26 mouse cellular contexts compared by ENCODE assay signal in genomic region chr5:137796606-137797005, GRCm38 (mm10). TPM values are rescaled to one million over a fixed set of nuclear protein-coding genes. Genes with fewer than 3 reads are reported as not detected.
DNase-seq lines count a peak whose midpoint lies in the region; ATAC-seq and TF ChIP-seq lines count a peak whose summit lies in the region.
"Had no signal": no experiment of that assay in that cellular context is flagged by ENCODE, and none has a peak within 500 bp of the region (broad histone marks: within the 10 kb centered on the region; RNA-seq: fewer than 3 reads in every experiment).

No protein-coding gene starts in this region.

- TF ChIP-seq CTCF in heart, postnatal 0 days (IDR thresholded peaks at IDR 0.05; ENCODE audit: low read depth) = no peak

- H3K4me1 ChIP-seq in heart, postnatal 0 days (ENCODE audit: control insufficient read depth, insufficient read depth) = no peaks in the 10 kb centered on the region
- H3K4me1 ChIP-seq in neural tube, embryonic 15.5 days = no peaks in the 10 kb centered on the region
- H3K4me1 ChIP-seq: embryonic facial prominence, embryonic 12.5 days; embryonic facial prominence, embryonic 15.5 days had no signal

- H3K9me3 ChIP-seq in heart, postnatal 0 days (replicated peaks; ENCODE audit: control insufficient read depth, low read length) = no peaks in the 10 kb centered on the region
- no peaks in the 10 kb centered on the region for H3K9me3 ChIP-seq in neural tube, embryonic 15.5 days (replicated peaks)
- H3K9me3 ChIP-seq: embryonic facial prominence, embryonic 12.5 days; embryonic facial prominence, embryonic 15.5 days had no signal

- no peaks in the 10 kb centered on the region for H3K27me3 ChIP-seq in heart, postnatal 0 days (ENCODE audit: control insufficient read depth, insufficient read depth, low read length)
- H3K27me3 ChIP-seq in neural tube, embryonic 15.5 days (replicated peaks) = no peaks in the 10 kb centered on the region
- H3K27me3 ChIP-seq: embryonic facial prominence, embryonic 12.5 days; embryonic facial prominence, embryonic 15.5 days had no signal

- no peaks in the 10 kb centered on the region for H3K36me3 ChIP-seq in heart, postnatal 0 days (replicated peaks; ENCODE audit: control insufficient read depth, insufficient read depth, low read length)
- no peaks in the 10 kb centered on the region for H3K36me3 ChIP-seq in neural tube, embryonic 15.5 days
- H3K36me3 ChIP-seq: embryonic facial prominence, embryonic 12.5 days; embryonic facial prominence, embryonic 15.5 days had no signal

- no peak for TF ChIP-seq EP300 in heart, postnatal 0 days (IDR thresholded peaks at IDR 0.05; ENCODE audit: low read depth)

- no peak for ATAC-seq in heart, postnatal 0 days (ENCODE audit: insufficient read depth, low read depth)
- ATAC-seq in granulocyte monocyte progenitor cell, adult 5-6 weeks (replicated peaks; ENCODE audit: poor library complexity, severe bottlenecking) = 0 out of 2 replicates have a peak, but pooled peaks have one; percentile 25
- no peak for ATAC-seq in neural tube, embryonic 15.5 days (ENCODE audit: low FRiP score)
- ATAC-seq: CD4-positive, CD25-positive, alpha-beta regulatory T cell, adult 4 months; forebrain, embryonic 14.5 days; forebrain, postnatal 0 days; hindbrain, postnatal 0 days; inflammation-experienced regulatory T-cells, adult 6 months; intestine, embryonic 16.5 days had no signal

- DNase-seq in adrenal gland, postnatal 10 days = peak; percentile 64
- no peak for DNase-seq in adrenal gland, adult 18-20 months (ENCODE audit: low spot score in 2 of 2)
- no peak for DNase-seq in heart, postnatal 0 days (ENCODE audit: low spot score)
- no peak for DNase-seq in heart, postnatal 25 days (ENCODE audit: low spot score)
- DNase-seq in adrenal gland, postnatal 36 days = peak; percentile 34 to 46
- DNase-seq: cerebellum, adult 11 months; cerebellum, adult 2 months; cerebellum, adult 9-11 months; cerebellum, postnatal 25 days; forebrain, postnatal 0 days; gastrocnemius, adult 2 months; gastrocnemius, postnatal 14 days; heart, postnatal 10 days; heart, postnatal 4 days; kidney, adult 2 months had no signal

- intact Hi-C loops in heart, postnatal 25 days (cut with DNase I) = no loop called here

- H3K27ac ChIP-seq in heart, postnatal 0 days (ENCODE audit: low read depth) = 0 out of 2 replicates have a peak overlapping the region, but pooled peaks have one; percentile 32
- no peak overlapping the region for H3K27ac ChIP-seq in neural tube, embryonic 15.5 days (replicated peaks)
- H3K27ac ChIP-seq: embryonic facial prominence, embryonic 12.5 days; embryonic facial prominence, embryonic 15.5 days; gastrocnemius, adult 2 months; hindbrain, embryonic 14.5 days; hindbrain, postnatal 0 days had no signal

- H3K4me2 ChIP-seq in heart, postnatal 0 days (ENCODE audit: low read depth, low read length) = no peak overlapping the region
- H3K4me2 ChIP-seq in neural tube, embryonic 15.5 days = no peak overlapping the region
- H3K4me2 ChIP-seq: embryonic facial prominence, embryonic 12.5 days; embryonic facial prominence, embryonic 15.5 days; heart, embryonic 11.5 days; hindbrain, embryonic 14.5 days had no signal

- no peak overlapping the region for H3K9ac ChIP-seq in heart, postnatal 0 days (replicated peaks; ENCODE audit: low read depth, low read length)
- H3K9ac ChIP-seq in neural tube, embryonic 15.5 days (replicated peaks) = no peak overlapping the region
- H3K9ac ChIP-seq: embryonic facial prominence, embryonic 12.5 days; embryonic facial prominence, embryonic 15.5 days; forebrain, postnatal 0 days; hindbrain, embryonic 14.5 days had no signal

- no peak overlapping the region for H3K4me3 ChIP-seq in heart, postnatal 0 days (ENCODE audit: low read depth, low read length)
- no peak overlapping the region for H3K4me3 ChIP-seq in neural tube, embryonic 15.5 days (replicated peaks)
- H3K4me3 ChIP-seq: embryonic facial prominence, embryonic 12.5 days; embryonic facial prominence, embryonic 15.5 days; gastrocnemius, adult 2 months had no signal

- WGBS in heart, postnatal 0 days = 63% methylated on average over 3 of the region's 3 CpGs
- WGBS in neural tube, embryonic 15.5 days = 83% methylated on average over 3 of the region's 3 CpGs

RNA-seq across cellular contexts. Expression of gene Zcwpw1, which starts 9.0 kb away (rescaled TPM):
- 1 to 10 TPM; 5.9 to 6.7 TPM for total RNA-seq in adrenal gland, postnatal 10 days (2021)
- total RNA-seq in adrenal gland, adult 18-20 months (2021) = 1 to 10 TPM; 2.3 to 2.4 TPM
- total RNA-seq in heart, postnatal 0 days (2014; rRNA removed; ENCODE audit: low replicate concordance) = 1.4 and 8.7 TPM in 2 replicates
- 2.2 and 3.6 TPM in 2 replicates for polyA plus RNA-seq in heart, postnatal 0 days (2015; fragmentation: Nextera tagmentation; extraction: Ambion mirVana)
- total RNA-seq in heart, postnatal 25 days (2021) = under 1 TPM; 0.57 to 0.89 TPM
- total RNA-seq in adrenal gland, postnatal 36 days (2021) = 1 to 10 TPM; 2.3 to 3.0 TPM
- 1.0 and 2.6 TPM in 2 replicates for total RNA-seq in granulocyte monocyte progenitor cell, adult 5-6 weeks (2014; fragmentation: Nextera tagmentation)
- total RNA-seq in granulocyte monocyte progenitor cell, adult 5-6 weeks (2017) = 12.7 and 13.0 TPM in 2 replicates
- polyA plus RNA-seq in neural tube, embryonic 15.5 days (2015; fragmentation: Nextera tagmentation; extraction: Ambion mirVana) = 14.9 and 17.0 TPM in 2 replicates

RNA-seq across cellular contexts. Expression of gene Mepce, which starts 9.2 kb away (rescaled TPM):
- 10 to 100 TPM; 43.5 to 47.9 TPM for total RNA-seq in adrenal gland, postnatal 10 days (2021)
- total RNA-seq in adrenal gland, adult 18-20 months (2021) = 10 to 100 TPM; 39.9 to 44.6 TPM
- total RNA-seq in heart, postnatal 0 days (2014; rRNA removed; ENCODE audit: low replicate concordance) = 18.0 and 19.6 TPM in 2 replicates
- 5.0 and 5.4 TPM in 2 replicates for polyA plus RNA-seq in heart, postnatal 0 days (2015; fragmentation: Nextera tagmentation; extraction: Ambion mirVana)
- 10 to 100 TPM; 20.6 to 29.3 TPM for total RNA-seq in heart, postnatal 25 days (2021)
- total RNA-seq in adrenal gland, postnatal 36 days (2021) = 10 to 100 TPM; 52.0 to 56.4 TPM
- 33.9 and 35.2 TPM in 2 replicates for total RNA-seq in granulocyte monocyte progenitor cell, adult 5-6 weeks (2014; fragmentation: Nextera tagmentation)
- 14.5 and 48.4 TPM in 2 replicates for total RNA-seq in granulocyte monocyte progenitor cell, adult 5-6 weeks (2017)
- 10.0 and 12.7 TPM in 2 replicates for polyA plus RNA-seq in neural tube, embryonic 15.5 days (2015; fragmentation: Nextera tagmentation; extraction: Ambion mirVana)

RNA-seq across cellular contexts. Expression of gene Ppp1r35, which starts 18.0 kb away (rescaled TPM):
- total RNA-seq in adrenal gland, postnatal 10 days (2021) = 10 to 100 TPM; 21.6 to 23.1 TPM
- 10 to 100 TPM; 23.7 to 24.6 TPM for total RNA-seq in adrenal gland, adult 18-20 months (2021)
- total RNA-seq in heart, postnatal 0 days (2014; rRNA removed; ENCODE audit: low replicate concordance) = 24.0 and 24.5 TPM in 2 replicates
- 10.4 and 15.4 TPM in 2 replicates for polyA plus RNA-seq in heart, postnatal 0 days (2015; fragmentation: Nextera tagmentation; extraction: Ambion mirVana)
- 10 to 100 TPM; 11.1 to 13.4 TPM for total RNA-seq in heart, postnatal 25 days (2021)
- 10 to 100 TPM; 24.6 to 28.4 TPM for total RNA-seq in adrenal gland, postnatal 36 days (2021)
- 29.4 and 36.7 TPM in 2 replicates for total RNA-seq in granulocyte monocyte progenitor cell, adult 5-6 weeks (2014; fragmentation: Nextera tagmentation)
- 22.9 and 24.1 TPM in 2 replicates for total RNA-seq in granulocyte monocyte progenitor cell, adult 5-6 weeks (2017)
- 38.2 and 42.3 TPM in 2 replicates for polyA plus RNA-seq in neural tube, embryonic 15.5 days (2015; fragmentation: Nextera tagmentation; extraction: Ambion mirVana)

RNA-seq across cellular contexts. Expression of gene Pilra, which starts 39.5 kb away (rescaled TPM):
- 1 to 10 TPM; 1.6 to 2.8 TPM for total RNA-seq in adrenal gland, postnatal 10 days (2021)
- total RNA-seq in adrenal gland, adult 18-20 months (2021) = 1 to 10 TPM; 2.6 to 4.3 TPM
- 3.7 and 78.0 TPM in 2 replicates for total RNA-seq in heart, postnatal 0 days (2014; rRNA removed; ENCODE audit: low replicate concordance)
- polyA plus RNA-seq in heart, postnatal 0 days (2015; fragmentation: Nextera tagmentation; extraction: Ambion mirVana) = 2.0 TPM in 2 replicates
- 1 to 10 TPM; 1.7 to 1.9 TPM for total RNA-seq in heart, postnatal 25 days (2021)
- 1 to 10 TPM; 2.4 to 3.9 TPM for total RNA-seq in adrenal gland, postnatal 36 days (2021)
- total RNA-seq in granulocyte monocyte progenitor cell, adult 5-6 weeks (2014; fragmentation: Nextera tagmentation) = 3.2 and 4.0 TPM in 2 replicates
- 11.4 and 12.7 TPM in 2 replicates for total RNA-seq in granulocyte monocyte progenitor cell, adult 5-6 weeks (2017)
- 0.31 and 0.65 TPM in 2 replicates for polyA plus RNA-seq in neural tube, embryonic 15.5 days (2015; fragmentation: Nextera tagmentation; extraction: Ambion mirVana)

RNA-seq across cellular contexts. Expression of gene Tsc22d4, which starts 51.1 kb away (rescaled TPM):
- total RNA-seq in adrenal gland, postnatal 10 days (2021) = 100 to 1,000 TPM in 1 of 2 experiments, 10 to 100 TPM in 1; 88.3 to 101 TPM
- total RNA-seq in adrenal gland, adult 18-20 months (2021) = 10 to 100 TPM; 72.5 to 80.5 TPM
- total RNA-seq in heart, postnatal 0 days (2014; rRNA removed; ENCODE audit: low replicate concordance) = 167 and 192 TPM in 2 replicates
- 221 and 232 TPM in 2 replicates for polyA plus RNA-seq in heart, postnatal 0 days (2015; fragmentation: Nextera tagmentation; extraction: Ambion mirVana)
- total RNA-seq in heart, postnatal 25 days (2021) = 100 to 1,000 TPM; 282 to 288 TPM
- total RNA-seq in adrenal gland, postnatal 36 days (2021) = 10 to 100 TPM; 79.5 to 84.6 TPM
- total RNA-seq in granulocyte monocyte progenitor cell, adult 5-6 weeks (2014; fragmentation: Nextera tagmentation) = 71.5 and 78.5 TPM in 2 replicates
- 57.5 and 74.8 TPM in 2 replicates for total RNA-seq in granulocyte monocyte progenitor cell, adult 5-6 weeks (2017)
- 110 and 134 TPM in 2 replicates for polyA plus RNA-seq in neural tube, embryonic 15.5 days (2015; fragmentation: Nextera tagmentation; extraction: Ambion mirVana)

Comparison
In these comparisons a context has a peak if more than half of its experiments do, and no peak if none do; other contexts are left out.
1. DNase-seq: peak in adrenal gland, postnatal 10 days (single experiment) and adrenal gland, postnatal 36 days (2 of 2); none in adrenal gland, adult 18-20 months (0 of 2), heart, postnatal 0 days (single experiment) and heart, postnatal 25 days (single experiment).